Mouse (Mus musculus) lung, embryonic 14.5 days (tissue): ENCODE measurements at regions not wholly inside any gene's neighbourhood (a gene's known extent, or its start where the extent isn't known, plus 50 kb on each side); places are given as distances from the start of the nearest gene placed in this dataset.
"Not testable (repeated sequence)": the region's sequence is repeated elsewhere in the genome, so short reads cannot be mapped to it uniquely, and the experiment has no call there.

ENCODE experiments used
- ATAC-seq: fragments of 200-750 bp; cut with Nextera tagmentation; 2 replicates; pipeline ENCODE4 v1.8.0; 2017; ENCODE audit warnings: mild to moderate bottlenecking, moderate TSS enrichment, moderate library complexity; ENCODE audit not compliant: insufficient read depth
- DNase-seq: peaks from one replicate; pipeline ENCODE4 v3.0.0-alpha.2; 2015
- H3K27ac ChIP-seq: fragments of 300-500 bp; sonication (generic); 2 replicates; pipeline ENCODE4 v1.5.1; 2014; ENCODE audit warnings: low read depth, mild to moderate bottlenecking, moderate library complexity
- H3K27me3 ChIP-seq: fragments of 300-500 bp; sonication (generic); 2 replicates; pipeline ENCODE4 v1.6.1; 2014; ENCODE audit warnings: low read length, control low read depth; ENCODE audit not compliant: insufficient read depth
- H3K36me3 ChIP-seq: fragments of 300-500 bp; sonication (generic); 2 replicates; pipeline ENCODE4 v1.6.1; 2014; ENCODE audit warnings: control low read depth; ENCODE audit not compliant: insufficient read depth
- H3K4me1 ChIP-seq: fragments of 300-500 bp; sonication (generic); 2 replicates; pipeline ENCODE4 v1.6.1; 2014; ENCODE audit warnings: antibody characterized with exemption, control low read depth; ENCODE audit not compliant: insufficient read depth
- H3K4me2 ChIP-seq: fragments of 300-500 bp; sonication (generic); 2 replicates; pipeline ENCODE4 v1.6.1; 2014; ENCODE audit warnings: mild to moderate bottlenecking
- H3K4me3 ChIP-seq: fragments of 300-500 bp; sonication (generic); 2 replicates; pipeline ENCODE4 v1.5.1; 2014; ENCODE audit warnings: low read depth, low read length
- H3K9ac ChIP-seq: fragments of 300-500 bp; sonication (generic); 2 replicates; pipeline ENCODE4 v1.6.1; 2014
- H3K9me3 ChIP-seq: fragments of 300-500 bp; sonication (generic); 2 replicates; pipeline ENCODE4 v1.6.1; 2016; ENCODE audit warnings: low read depth, low read length, control low read depth
- CTCF ChIP-seq: IDR thresholded peaks from 2 replicates; pipeline ENCODE4 v1.5.1; 2016; ENCODE audit warnings: antibody characterized with exemption, low read depth
- WGBS: fragments of 180-500 bp; shearing (Covaris S2); extraction: QIAGEN DNeasy Blood & Tissue Kit; methylation state at CpG from one replicate; pipeline ENCODE4 v1.1.7; 2014; 5-methylcytosine and 5-hydroxymethylcytosine counted together

DNA sequence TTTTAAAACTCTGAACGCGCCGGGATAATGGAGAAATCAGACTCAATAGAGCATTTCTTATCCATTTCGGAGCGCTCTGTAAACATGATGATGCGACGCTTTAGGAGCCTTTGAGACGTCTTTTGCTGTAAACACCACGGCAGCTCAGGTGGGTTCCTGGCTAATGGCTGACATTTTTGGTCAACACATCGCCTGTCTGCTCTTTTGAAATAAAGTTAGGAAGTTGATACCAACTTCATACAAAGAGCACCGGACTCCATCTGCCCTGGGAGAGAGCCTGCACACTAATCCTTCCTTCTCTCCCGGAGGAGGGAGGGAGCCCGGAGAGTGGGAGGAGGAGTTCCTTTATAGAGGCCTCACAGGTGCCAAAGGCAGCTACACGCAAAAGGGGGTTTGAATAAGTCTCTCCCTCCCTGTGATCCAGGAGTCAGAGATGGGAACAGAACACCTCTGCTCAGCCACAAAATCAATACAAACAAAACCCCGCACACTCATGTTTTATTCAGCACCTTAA lies 63.8 kb upstream of the Srsf6 start:
- Histone ChIP-seq H3K27me3 (0 out of 2 replicates have a peak, but pooled peaks cover 6% of the 10 kb centered on the region), H3K27ac (no peak overlapping the region), H3K9me3 (no peaks in the 10 kb centered on the region), H3K9ac (no peak overlapping the region), H3K4me2 (peak overlapping the region; percentile 51), H3K4me3 (0 out of 2 replicates have a peak overlapping the region, but pooled peaks have one; percentile 11), H3K36me3 (no peaks in the 10 kb centered on the region), H3K4me1 (no peaks in the 10 kb centered on the region)
- no peak for DNase-seq
- no peak for TF ChIP-seq CTCF
- WGBS, result 5% methylated on average over 15 of the region's 15 CpGs
- no peak for ATAC-seq

DNA sequence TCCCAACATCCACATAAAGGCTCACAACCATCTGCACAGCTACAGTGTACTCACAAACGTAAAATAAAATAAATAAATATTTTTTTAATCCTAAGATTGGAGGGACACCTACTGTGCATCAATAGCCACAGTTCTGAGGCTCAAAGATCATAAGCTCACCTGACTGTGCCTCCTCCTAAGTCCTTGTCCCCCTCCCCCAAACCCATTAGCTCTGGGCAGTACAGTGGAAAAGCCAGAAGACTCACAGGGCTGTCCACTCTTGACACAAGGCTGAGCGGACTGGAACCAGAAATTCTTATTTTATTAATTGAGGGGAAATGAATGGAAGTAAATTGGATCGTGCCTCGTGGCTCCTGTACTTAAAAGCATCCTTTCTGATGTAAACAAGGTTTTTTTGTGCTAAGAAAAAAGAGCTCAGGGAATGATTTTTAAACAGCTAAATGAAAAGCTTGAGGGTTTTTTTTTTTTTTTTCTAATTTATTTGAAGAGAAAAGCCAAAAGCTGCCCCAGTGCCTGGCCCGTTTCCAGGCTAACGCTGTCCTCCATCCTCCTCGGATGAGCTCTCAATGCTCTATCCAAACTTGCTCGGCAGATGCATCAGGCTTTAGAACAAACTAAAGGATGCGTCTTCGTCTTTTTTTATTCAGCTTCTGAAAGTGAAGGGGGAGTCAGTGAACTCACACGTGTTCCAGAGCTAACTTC lies 64.6 kb upstream of the Srsf6 start:
- DNase-seq, result peak; percentile 56
- Histone ChIP-seq H3K4me1 (no peaks in the 10 kb centered on the region), H3K27ac (no peak overlapping the region), H3K36me3 (no peaks in the 10 kb centered on the region), H3K4me2 (peak overlapping the region; percentile 51; the same call in 1 of the 2 replicates), H3K9ac (no peak overlapping the region), H3K9me3 (no peaks in the 10 kb centered on the region), H3K4me3 (no peak overlapping the region), H3K27me3 (0 out of 2 replicates have a peak, but pooled peaks cover 6% of the 10 kb centered on the region)
- 16% methylated on average over 11 of the region's 11 CpGs for WGBS
- no peak for TF ChIP-seq CTCF
- ATAC-seq, result no peak

DNA sequence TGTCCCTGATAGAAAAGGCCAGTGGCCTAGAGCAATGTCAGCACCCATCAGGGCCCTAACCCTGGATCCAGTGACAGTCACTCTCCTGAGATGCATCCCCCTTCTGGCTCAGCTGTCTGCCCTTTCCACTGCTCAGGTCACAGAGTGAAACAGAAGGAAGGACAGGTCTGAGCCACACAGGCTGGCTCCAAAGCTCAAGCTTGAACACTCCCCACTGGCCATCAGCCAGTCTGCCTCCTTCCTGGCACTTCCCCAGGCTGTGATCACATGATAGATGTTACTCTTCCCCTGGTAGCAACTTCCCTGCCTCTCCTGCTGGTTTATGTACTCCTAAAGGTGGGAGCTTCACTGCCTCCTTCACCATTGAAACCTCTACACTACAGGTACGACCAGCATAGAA lies 66.8 kb upstream of the Srsf6 start:
- 63% methylated on average over 1 of the region's 1 CpGs for WGBS
- H3K9ac ChIP-seq, result no peak overlapping the region
- no peak overlapping the region for H3K27ac ChIP-seq
- DNase-seq (peak; percentile 40), ATAC-seq (no peak)
- no peaks in the 10 kb centered on the region for H3K9me3 ChIP-seq
- no peaks in the 10 kb centered on the region for H3K36me3 ChIP-seq
- no peak overlapping the region for H3K4me2 ChIP-seq
- H3K4me3 ChIP-seq, result no peak overlapping the region
- H3K27me3 ChIP-seq, result 0 out of 2 replicates have a peak, but pooled peaks cover 6% of the 10 kb centered on the region
- no peak for TF ChIP-seq CTCF
- no peaks in the 10 kb centered on the region for H3K4me1 ChIP-seq

DNA sequence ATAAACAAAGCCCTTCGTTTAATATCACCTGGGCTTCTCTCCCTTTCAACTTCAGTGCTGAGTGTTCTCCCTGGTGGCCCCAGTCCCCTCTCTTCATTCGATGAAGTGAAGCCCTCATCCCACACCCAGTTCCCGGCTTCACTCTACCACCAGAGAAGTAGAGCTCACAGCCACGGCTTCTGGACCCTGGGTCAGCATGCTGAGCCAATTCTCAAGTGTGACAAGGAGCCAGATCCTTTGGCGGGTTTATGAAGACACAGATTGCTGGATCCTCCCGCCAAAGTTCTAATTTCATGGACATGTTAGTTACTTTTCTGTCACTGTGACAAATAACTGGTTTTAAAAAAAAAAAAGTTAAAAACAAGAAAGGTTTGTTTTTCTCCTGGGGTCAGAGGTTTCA lies 76.7 kb upstream of the Srsf6 start:
- ATAC-seq (no peak), DNase-seq (no peak)
- no peak for TF ChIP-seq CTCF

DNA sequence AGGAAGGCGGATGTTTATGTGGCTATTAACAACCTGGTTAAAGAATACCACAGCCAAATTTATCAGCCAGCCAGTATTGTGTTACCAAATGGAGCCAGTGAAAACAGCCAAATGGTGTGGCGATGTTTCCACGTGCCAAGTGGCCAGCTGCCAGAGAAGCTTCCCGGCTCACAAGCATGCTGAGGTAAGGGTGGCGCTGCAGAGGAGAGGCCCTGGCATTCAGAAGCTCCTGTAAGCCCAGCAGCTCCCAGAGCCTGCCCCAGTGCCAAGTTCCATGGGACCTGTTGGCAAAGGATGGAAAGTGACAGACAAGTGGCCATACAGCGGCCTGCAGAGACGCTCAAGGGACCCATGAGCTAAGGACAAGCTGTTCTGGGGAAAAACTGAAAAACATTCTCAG lies 77.8 kb upstream of the Srsf6 start:
- no peak overlapping the region for H3K4me3 ChIP-seq
- H3K9ac ChIP-seq, result no peak overlapping the region
- no peaks in the 10 kb centered on the region for H3K27me3 ChIP-seq
- H3K36me3 ChIP-seq, result no peaks in the 10 kb centered on the region
- ATAC-seq (no peak), DNase-seq (peak; percentile 8)
- H3K4me2 ChIP-seq, result no peak overlapping the region
- no peak overlapping the region for H3K27ac ChIP-seq
- no peak for TF ChIP-seq CTCF
- no peaks in the 10 kb centered on the region for H3K4me1 ChIP-seq
- WGBS, result 68% methylated on average over 7 of the region's 7 CpGs
- no peaks in the 10 kb centered on the region for H3K9me3 ChIP-seq

More for the DNA sequence above, 76.7 kb upstream of the Srsf6 start:
- Histone ChIP-seq H3K27me3 (no peaks in the 10 kb centered on the region), H3K4me1 (no peaks in the 10 kb centered on the region), H3K4me2 (no peak overlapping the region), H3K9me3 (no peaks in the 10 kb centered on the region), H3K27ac (no peak overlapping the region), H3K36me3 (no peaks in the 10 kb centered on the region), H3K9ac (no peak overlapping the region), H3K4me3 (no peak overlapping the region)
- 60% methylated on average over 6 of the region's 6 CpGs for WGBS

DNA sequence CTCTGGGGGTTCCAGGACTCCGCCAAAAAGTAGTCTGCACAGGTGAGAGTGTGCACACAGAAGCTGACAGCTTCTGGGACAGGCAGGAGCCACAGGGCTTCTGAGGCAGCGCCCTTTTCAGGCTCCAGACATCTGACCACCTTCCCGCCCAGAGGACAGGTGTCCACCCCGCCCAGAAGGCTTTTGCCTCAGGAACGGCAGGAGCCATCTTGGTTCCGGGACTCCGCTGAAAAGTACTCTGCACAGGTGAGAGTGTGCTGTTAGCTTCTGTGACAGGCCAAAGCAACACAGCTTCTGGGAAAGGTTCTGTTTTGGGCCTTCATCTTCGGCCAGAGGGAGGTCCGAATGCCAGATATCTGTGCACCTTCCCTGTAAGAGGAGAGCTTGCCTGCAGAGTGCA lies 89.6 kb upstream of the Srsf6 start:
- H3K4me2 ChIP-seq, H3K4me3 ChIP-seq, ATAC-seq, H3K27me3 ChIP-seq, H3K9ac ChIP-seq, H3K4me1 ChIP-seq, H3K36me3 ChIP-seq, H3K9me3 ChIP-seq, H3K27ac ChIP-seq, DNase-seq: not testable (repeated sequence)
- 82% methylated on average over 9 of the region's 9 CpGs for WGBS

DNA sequence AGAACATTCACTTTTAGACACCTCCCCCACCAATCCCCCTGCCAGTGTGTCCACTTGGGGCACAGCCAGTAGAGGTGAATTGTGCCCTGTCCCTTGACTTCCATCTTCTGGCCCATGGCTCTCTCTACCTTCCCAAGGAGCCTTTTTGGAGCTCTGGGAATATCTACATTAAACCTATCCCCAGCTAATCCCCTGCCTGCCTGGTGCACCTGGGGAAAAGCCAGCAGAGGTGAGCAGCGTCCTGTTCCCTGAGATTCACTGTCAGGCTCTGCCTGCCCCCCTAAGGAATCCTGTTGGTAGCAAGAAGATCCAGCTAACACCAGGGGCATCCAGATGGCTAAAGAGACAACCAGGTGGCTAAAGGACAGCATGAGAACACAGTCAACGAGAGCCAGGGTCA lies 93.6 kb upstream of the Srsf6 start:
- Histone ChIP-seq H3K27me3 (no peaks in the 10 kb centered on the region), H3K9ac (no peak overlapping the region), H3K36me3 (no peaks in the 10 kb centered on the region), H3K4me2 (no peak overlapping the region), H3K4me3 (no peak overlapping the region), H3K9me3 (no peaks in the 10 kb centered on the region), H3K27ac (no peak overlapping the region), H3K4me1 (no peaks in the 10 kb centered on the region)
- TF ChIP-seq CTCF, result no peak
- ATAC-seq (no peak), DNase-seq (no peak)
- 51% methylated on average over 2 of the region's 2 CpGs for WGBS
